Mouse (Mus musculus) kidney, embryonic 14.5 days (tissue): ENCODE measurements around the gene Iqschfp. TPM values are rescaled to one million over a fixed set of nuclear protein-coding genes. Genes with fewer than 3 reads are reported as not detected.

ENCODE experiments used
- ATAC-seq: fragments of 200-750 bp; cut with Nextera tagmentation; 2 replicates; pipeline ENCODE4 v1.8.0; 2017; ENCODE audit warnings: moderate number of reproducible peaks, mild to moderate bottlenecking, moderate TSS enrichment, moderate library complexity; ENCODE audit not compliant: low FRiP score, low TSS enrichment
- H3K27ac ChIP-seq: fragments of 300-500 bp; sonication (generic); 2 replicates; pipeline ENCODE4 v1.5.1; 2014; ENCODE audit warnings: low read depth, mild to moderate bottlenecking, low read length, moderate library complexity, mixed read lengths
- H3K27me3 ChIP-seq: fragments of 300-500 bp; sonication (generic); 2 replicates; pipeline ENCODE4 v1.6.1; 2014; ENCODE audit warnings: mild to moderate bottlenecking, low read length; ENCODE audit not compliant: control insufficient read depth, insufficient read depth
- H3K36me3 ChIP-seq: fragments of 300-500 bp; sonication (generic); 2 replicates; pipeline ENCODE4 v1.6.1; 2014; ENCODE audit warnings: low read length, mixed read lengths; ENCODE audit not compliant: control insufficient read depth, insufficient read depth
- H3K4me1 ChIP-seq: fragments of 300-500 bp; sonication (generic); 2 replicates; pipeline ENCODE4 v1.6.1; 2014; ENCODE audit warnings: low read length, mixed read lengths; ENCODE audit not compliant: control insufficient read depth, insufficient read depth
- H3K4me2 ChIP-seq: fragments of 300-500 bp; sonication (generic); replicated peaks from 2 replicates; pipeline ENCODE4 v1.6.1; 2014; ENCODE audit warnings: low read depth, mild to moderate bottlenecking, low read length
- H3K4me3 ChIP-seq: fragments of 300-500 bp; sonication (generic); 2 replicates; pipeline ENCODE4 v1.5.1; 2014; ENCODE audit warnings: mild to moderate bottlenecking, low read length
- H3K9ac ChIP-seq: fragments of 300-500 bp; sonication (generic); 2 replicates; pipeline ENCODE4 v1.6.1; 2014; ENCODE audit warnings: low read depth, mild to moderate bottlenecking, low read length, moderate library complexity
- H3K9me3 ChIP-seq: fragments of 300-500 bp; sonication (generic); 2 replicates; pipeline ENCODE4 v1.6.1; 2016; ENCODE audit warnings: low read length; ENCODE audit not compliant: control insufficient read depth
- WGBS: fragments of 180-500 bp; shearing (Covaris S2); extraction: QIAGEN DNeasy Blood & Tissue Kit; methylation state at CpG from one replicate; pipeline ENCODE4 v1.1.7; 2014; 5-methylcytosine and 5-hydroxymethylcytosine counted together
- polyA plus RNA-seq: library from polyadenylated mRNA; unstranded; fragments of >200 nt; fragmentation: Nextera tagmentation; extraction: Ambion mirVana; gene quantifications from 2 replicates; pipeline ENCODE4 v1.2.1, GENCODE M21; 2014

The Iqschfp gene
- polyA plus RNA-seq, 1 experiment from 2014 or later = not detected

- no peaks in the 10 kb centered on the region for H3K27me3 ChIP-seq
Observed at GRCm38 (mm10) chr3:68484021-68484420, 592.0 kb downstream of the Iqschfp start.

GRCm38 (mm10) chr3:68484561-68484960 is 592.5 kb downstream of the Iqschfp start:
- H3K27ac ChIP-seq = no peak overlapping the region
- no peak overlapping the region for H3K9ac ChIP-seq
- H3K36me3 ChIP-seq = no peaks in the 10 kb centered on the region
- H3K4me2 ChIP-seq = no peak overlapping the region
- H3K9me3 ChIP-seq = no peaks in the 10 kb centered on the region
- ATAC-seq = no peak
- H3K4me1 ChIP-seq = peaks cover 4% of the 10 kb centered on the region; the same call in 1 of the 2 replicates
- H3K4me3 ChIP-seq = no peak overlapping the region
- H3K27me3 ChIP-seq = no peaks in the 10 kb centered on the region
- 69% methylated on average over 4 of the region's 4 CpGs for WGBS

More at GRCm38 (mm10) chr3:68484021-68484420, 592.0 kb downstream of the Iqschfp start:
- Histone ChIP-seq H3K36me3 (no peaks in the 10 kb centered on the region), H3K4me3 (no peak overlapping the region), H3K4me1 (peaks cover 4% of the 10 kb centered on the region; the same call in 1 of the 2 replicates), H3K4me2 (no peak overlapping the region), H3K9ac (no peak overlapping the region), H3K9me3 (no peaks in the 10 kb centered on the region), H3K27ac (no peak overlapping the region)
- no peak for ATAC-seq
- WGBS = 91% methylated on average over 9 of the region's 9 CpGs

- Histone ChIP-seq H3K9ac (no peak overlapping the region), H3K4me2 (no peak overlapping the region), H3K4me1 (peaks cover 17% of the 10 kb centered on the region), H3K9me3 (no peaks in the 10 kb centered on the region), H3K36me3 (no peaks in the 10 kb centered on the region), H3K27me3 (no peaks in the 10 kb centered on the region), H3K27ac (no peak overlapping the region), H3K4me3 (no peak overlapping the region)
- WGBS = 86% methylated on average over 1 of the region's 1 CpGs
- ATAC-seq = no peak
Observed at GRCm38 (mm10) chr3:68487621-68488020, 595.6 kb downstream of the Iqschfp start.

GRCm38 (mm10) chr3:68488316-68488715 is 596.3 kb downstream of the Iqschfp start:
- no peak overlapping the region for H3K27ac ChIP-seq
- H3K4me3 ChIP-seq = no peak overlapping the region
- H3K9ac ChIP-seq = no peak overlapping the region
- ATAC-seq = no peak
- H3K36me3 ChIP-seq = no peaks in the 10 kb centered on the region
- H3K9me3 ChIP-seq = no peaks in the 10 kb centered on the region
- H3K4me1 ChIP-seq = peaks cover 17% of the 10 kb centered on the region
- WGBS = 32% methylated on average over 5 of the region's 5 CpGs
- no peaks in the 10 kb centered on the region for H3K27me3 ChIP-seq
- H3K4me2 ChIP-seq = no peak overlapping the region

GRCm38 (mm10) chr3:68491516-68491915 is 599.5 kb downstream of the Iqschfp start:
- Histone ChIP-seq H3K4me3 (no peak overlapping the region), H3K27me3 (no peaks in the 10 kb centered on the region), H3K27ac (peak overlapping the region; percentile 96; the same call in 1 of the 2 replicates), H3K9me3 (no peaks in the 10 kb centered on the region), H3K9ac (no peak overlapping the region), H3K4me1 (peaks cover 28% of the 10 kb centered on the region), H3K36me3 (no peaks in the 10 kb centered on the region), H3K4me2 (no peak overlapping the region)
- ATAC-seq = no peak
- 43% methylated on average over 6 of the region's 6 CpGs for WGBS

- no peak for ATAC-seq
- H3K27me3 ChIP-seq = no peaks in the 10 kb centered on the region
- no peaks in the 10 kb centered on the region for H3K36me3 ChIP-seq
- no peak overlapping the region for H3K9ac ChIP-seq
- H3K27ac ChIP-seq = peak overlapping the region; percentile 96
- WGBS = 66% methylated on average over 1 of the region's 1 CpGs
- H3K4me1 ChIP-seq = peaks cover 28% of the 10 kb centered on the region
- no peaks in the 10 kb centered on the region for H3K9me3 ChIP-seq
- no peak overlapping the region for H3K4me3 ChIP-seq
- no peak overlapping the region; the same call in 1 of the 2 replicates for H3K4me2 ChIP-seq
Observed at GRCm38 (mm10) chr3:68492066-68492465, 600.0 kb downstream of the Iqschfp start.

GRCm38 (mm10) chr3:68492513-68492912 is 600.5 kb downstream of the Iqschfp start:
- ATAC-seq = no peak
- Histone ChIP-seq H3K27me3 (no peaks in the 10 kb centered on the region), H3K36me3 (no peaks in the 10 kb centered on the region), H3K4me3 (peak overlapping the region; percentile 77), H3K4me2 (peak overlapping the region; percentile 92), H3K27ac (peak overlapping the region; percentile 96), H3K9me3 (no peaks in the 10 kb centered on the region), H3K9ac (no peak overlapping the region), H3K4me1 (peaks cover 28% of the 10 kb centered on the region)
- WGBS = 16% methylated on average over 3 of the region's 3 CpGs

GRCm38 (mm10) chr3:68493170-68493585 is 601.1 kb downstream of the Iqschfp start:
- Histone ChIP-seq H3K4me1 (peaks cover 24% of the 10 kb centered on the region), H3K27ac (peak overlapping the region; percentile 96), H3K9me3 (no peaks in the 10 kb centered on the region), H3K4me3 (peak overlapping the region; percentile 77), H3K9ac (peak overlapping the region; percentile 84), H3K36me3 (no peaks in the 10 kb centered on the region), H3K4me2 (peak overlapping the region; percentile 92), H3K27me3 (no peaks in the 10 kb centered on the region)
- WGBS = 2% methylated on average over 12 of the region's 12 CpGs
- peak; percentile 58 for ATAC-seq

- H3K27me3 ChIP-seq = no peaks in the 10 kb centered on the region
- peak overlapping the region; percentile 92 for H3K4me2 ChIP-seq
- peak; percentile 84 for ATAC-seq
- WGBS = under 1% methylated on average over 59 of the region's 70 CpGs
- no peaks in the 10 kb centered on the region for H3K9me3 ChIP-seq
- H3K36me3 ChIP-seq = no peaks in the 10 kb centered on the region
- peak overlapping the region; percentile 96 for H3K27ac ChIP-seq
- H3K4me3 ChIP-seq = peak overlapping the region; percentile 77
- peak overlapping the region; percentile 84 for H3K9ac ChIP-seq
- H3K4me1 ChIP-seq = peaks cover 24% of the 10 kb centered on the region
Observed at GRCm38 (mm10) chr3:68493586-68494295, 601.7 kb downstream of the Iqschfp start.
